In the genomic region with DNA sequence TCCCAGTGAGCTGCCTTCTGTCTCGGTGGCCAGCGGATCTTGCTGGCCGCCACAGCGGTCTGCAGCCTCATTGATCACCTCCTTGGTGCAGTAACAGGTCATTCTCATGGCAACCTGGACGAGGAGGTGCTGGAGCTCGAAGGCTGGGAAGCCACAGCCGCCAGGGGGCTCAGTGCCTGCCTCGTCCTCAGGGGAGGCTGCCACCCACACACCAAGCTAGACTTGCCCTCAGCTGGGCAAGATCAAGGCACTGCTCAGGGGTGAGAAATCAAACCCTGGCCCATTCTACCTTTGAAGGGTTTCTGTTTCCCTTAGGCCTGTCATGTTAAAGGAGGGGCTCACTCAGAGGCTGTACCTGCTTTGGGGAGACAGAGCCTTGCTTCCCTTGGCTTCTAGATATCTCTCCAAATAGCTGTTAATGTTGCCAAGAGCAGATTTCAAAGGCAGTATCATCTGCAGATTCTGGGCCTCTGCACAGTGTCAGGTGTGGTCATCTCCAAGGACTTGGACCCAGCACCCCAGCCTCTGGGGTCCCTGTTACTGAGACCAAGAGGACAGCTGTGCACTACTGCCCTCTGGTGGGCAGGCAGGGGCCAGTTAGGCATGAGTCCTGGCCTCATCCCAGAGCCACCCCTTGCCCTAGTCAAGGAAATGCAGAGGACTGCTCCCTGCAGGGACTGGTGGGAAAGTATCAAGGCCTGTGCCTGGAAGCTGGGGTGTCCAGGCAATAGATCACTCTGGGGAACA, we compare ENCODE assay signal across 9 mouse cellular contexts. TPM values are rescaled to one million over a fixed set of nuclear protein-coding genes. Genes with fewer than 3 reads are reported as not detected.
DNase-seq lines count a peak whose midpoint lies in the region; ATAC-seq and TF ChIP-seq lines count a peak whose summit lies in the region.
"Had no signal": no experiment of that assay in that cellular context is flagged by ENCODE, and none has a peak within 500 bp of the region (broad histone marks: within the 10 kb centered on the region; RNA-seq: fewer than 3 reads in every experiment).

No protein-coding gene starts in this region.

- peaks cover 48% of the 10 kb centered on the region for H3K27me3 ChIP-seq in forebrain, embryonic 10.5 days (ENCODE audit: poor library complexity, severe bottlenecking)
- no peaks in the 10 kb centered on the region; the same call in 1 of the 2 replicates for H3K27me3 ChIP-seq in hindbrain, postnatal 0 days (ENCODE audit: insufficient read depth, low read length)
- H3K27me3 ChIP-seq in liver, embryonic 14.5 days (ENCODE audit: control insufficient read depth, insufficient read depth, low read length): no peaks in the 10 kb centered on the region

- H3K4me2 ChIP-seq in hindbrain, postnatal 0 days (ENCODE audit: low read depth, low read length): no peak overlapping the region
- no peak overlapping the region for H3K4me2 ChIP-seq in liver, embryonic 14.5 days (ENCODE audit: low read depth)

- no peak for TF ChIP-seq EP300 in liver, embryonic 14.5 days (IDR thresholded peaks at IDR 0.05; ENCODE audit: low read depth)

- peaks cover 24% of the 10 kb centered on the region for H3K4me1 ChIP-seq in forebrain, embryonic 10.5 days
- no peaks in the 10 kb centered on the region for H3K4me1 ChIP-seq in hindbrain, postnatal 0 days (ENCODE audit: insufficient read depth, low read length)
- no peaks in the 10 kb centered on the region for H3K4me1 ChIP-seq in liver, embryonic 14.5 days (replicated peaks; ENCODE audit: control insufficient read depth in 2 of 2, insufficient read depth in 2 of 2, low read length in 1 of 2)

- no peak overlapping the region for H3K4me3 ChIP-seq in forebrain, embryonic 10.5 days
- H3K4me3 ChIP-seq in hindbrain, postnatal 0 days (ENCODE audit: low read length): no peak overlapping the region
- H3K4me3 ChIP-seq in liver, embryonic 14.5 days (ENCODE audit: insufficient read depth in 1 of 2, low read depth in 2 of 2, low read length in 2 of 2): no peak overlapping the region

- WGBS in forebrain, embryonic 10.5 days: 28% methylated on average over 8 of the region's 8 CpGs
- 23% methylated on average over 8 of the region's 8 CpGs for whole genome bisulfite sequencing in hindbrain, postnatal 0 days
- WGBS in liver, embryonic 14.5 days (ENCODE audit: insufficient replicate concordance): 16% methylated on average over 8 of the region's 8 CpGs

- peak; percentile 67; the same call in 1 of the 2 replicates for ATAC-seq in hindbrain, postnatal 0 days
- ATAC-seq in liver, embryonic 14.5 days (ENCODE audit: insufficient read depth): peak; percentile 48; the same call in 1 of the 2 replicates

- H3K27ac ChIP-seq in forebrain, embryonic 10.5 days: no peak overlapping the region
- H3K27ac ChIP-seq in hindbrain, postnatal 0 days: no peak overlapping the region
- H3K27ac ChIP-seq in liver, embryonic 14.5 days: no peak overlapping the region

- H3K9ac ChIP-seq in hindbrain, postnatal 0 days (replicated peaks; ENCODE audit: low read length): no peak overlapping the region
- no peak overlapping the region for H3K9ac ChIP-seq in liver, embryonic 14.5 days (replicated peaks)

- peak; percentile 83 for TF ChIP-seq CTCF in hindbrain, postnatal 0 days (IDR thresholded peaks at IDR 0.05; ENCODE audit: low read depth)
- TF ChIP-seq CTCF in liver, embryonic 14.5 days (IDR thresholded peaks at IDR 0.05; ENCODE audit: low read depth): peak; percentile 90

- no peaks in the 10 kb centered on the region for H3K36me3 ChIP-seq in forebrain, embryonic 10.5 days (replicated peaks)
- no peaks in the 10 kb centered on the region for H3K36me3 ChIP-seq in hindbrain, postnatal 0 days (ENCODE audit: insufficient read depth, low read length)
- H3K36me3 ChIP-seq in liver, embryonic 14.5 days (replicated peaks; ENCODE audit: control insufficient read depth, insufficient read depth, low read depth): no peaks in the 10 kb centered on the region

- H3K9me3 ChIP-seq in forebrain, embryonic 10.5 days: no peaks in the 10 kb centered on the region
- H3K9me3 ChIP-seq in hindbrain, postnatal 0 days (ENCODE audit: low read length): no peaks in the 10 kb centered on the region
- no peaks in the 10 kb centered on the region for H3K9me3 ChIP-seq in liver, embryonic 14.5 days (ENCODE audit: control insufficient read depth, low read length)

- DNase-seq in cerebellum, postnatal 10 days: peak; percentile 77 to 79
- DNase-seq in cerebellum, adult 11 months: no peak
- DNase-seq in urinary bladder, postnatal 25 days (ENCODE audit: low spot score): peak; percentile 47
- DNase-seq in urinary bladder, adult 2 months (ENCODE audit: low spot score): no peak
- DNase-seq in forebrain, embryonic 10.5 days (ENCODE audit: extremely low spot score, low spot score): peak; percentile 63
- DNase-seq in hindbrain, postnatal 0 days (ENCODE audit: low spot score): peak; percentile 64
- DNase-seq in liver, embryonic 14.5 days (ENCODE audit: low read depth in 3 of 3, low spot score in 3 of 3): no peak
- DNase-seq in retina, postnatal 1 day: peak; percentile 70

RNA-seq across cellular contexts. Expression of a gene that starts 18.0 kb away (rescaled TPM):
- polyA plus RNA-seq in urinary bladder, adult 2 months (2012; rRNA removed): 78.1 and 91.9 TPM in 2 replicates
- polyA plus RNA-seq in forebrain, embryonic 10.5 days (2016; fragmentation: Nextera tagmentation; extraction: Ambion mirVana): 143 and 145 TPM in 2 replicates
- total RNA-seq in hindbrain, postnatal 0 days (2014; rRNA removed): 39.9 and 41.0 TPM in 2 replicates
- polyA plus RNA-seq in hindbrain, postnatal 0 days (2015; fragmentation: Nextera tagmentation; extraction: Ambion mirVana): 69.2 and 76.0 TPM in 2 replicates
- polyA plus RNA-seq in liver, embryonic 14.5 days (2012; rRNA removed): 49.6 and 52.4 TPM in 2 replicates
- 86.7 and 93.8 TPM in 2 replicates for polyA plus RNA-seq in liver, embryonic 14.5 days (2014; fragmentation: Nextera tagmentation; extraction: Ambion mirVana)

RNA-seq across cellular contexts. Expression of a gene that starts 18.0 kb away (rescaled TPM):
- polyA plus RNA-seq in urinary bladder, adult 2 months (2012; rRNA removed): 236 and 266 TPM in 2 replicates
- polyA plus RNA-seq in forebrain, embryonic 10.5 days (2016; fragmentation: Nextera tagmentation; extraction: Ambion mirVana): 383 and 405 TPM in 2 replicates
- total RNA-seq in hindbrain, postnatal 0 days (2014; rRNA removed): 70.5 and 91.4 TPM in 2 replicates
- polyA plus RNA-seq in hindbrain, postnatal 0 days (2015; fragmentation: Nextera tagmentation; extraction: Ambion mirVana): 498 and 525 TPM in 2 replicates
- 117 and 158 TPM in 2 replicates for polyA plus RNA-seq in liver, embryonic 14.5 days (2012; rRNA removed)
- 290 and 302 TPM in 2 replicates for polyA plus RNA-seq in liver, embryonic 14.5 days (2014; fragmentation: Nextera tagmentation; extraction: Ambion mirVana)

RNA-seq across cellular contexts. Expression of a gene that starts 50.1 kb away (rescaled TPM):
- polyA plus RNA-seq in urinary bladder, adult 2 months (2012; rRNA removed): not detected in 2 replicates
- 0.93 and 1.1 TPM in 2 replicates for polyA plus RNA-seq in forebrain, embryonic 10.5 days (2016; fragmentation: Nextera tagmentation; extraction: Ambion mirVana)
- 4.6 and 5.1 TPM in 2 replicates for total RNA-seq in hindbrain, postnatal 0 days (2014; rRNA removed)
- polyA plus RNA-seq in hindbrain, postnatal 0 days (2015; fragmentation: Nextera tagmentation; extraction: Ambion mirVana): 3.1 and 3.8 TPM in 2 replicates
- not detected in 2 replicates for polyA plus RNA-seq in liver, embryonic 14.5 days (2012; rRNA removed)
- polyA plus RNA-seq in liver, embryonic 14.5 days (2014; fragmentation: Nextera tagmentation; extraction: Ambion mirVana): 0.05 TPM in 1 of 2 replicates, not detected in the other
- polyA plus RNA-seq: liver, embryonic 16.5 days had no signal

Comparison
In these comparisons a context has a peak if more than half of its experiments do, and no peak if none do; other contexts are left out.
1. DNase-seq: peak in cerebellum, postnatal 10 days (2 of 2), urinary bladder, postnatal 25 days (single experiment), forebrain, embryonic 10.5 days (single experiment), hindbrain, postnatal 0 days (single experiment) and retina, postnatal 1 day (single experiment); none in cerebellum, adult 11 months (single experiment), urinary bladder, adult 2 months (single experiment) and liver, embryonic 14.5 days (0 of 3).